Mouse (Mus musculus) limb, embryonic 10.5 days (tissue): ENCODE data around the gene Rexo1. TPM values are rescaled to one million over a fixed set of nuclear protein-coding genes. Genes with fewer than 3 reads are reported as not detected.
A peak's percentile ranks its signal among the peaks of the same experiment; 100 is the strongest.

Source experiments
- DNase-seq: peaks from one replicate; pipeline ENCODE4 v3.0.0-alpha.2; 2017; ENCODE audit warnings: low spot score
- H3K27ac ChIP-seq: fragments of 300-500 bp; sonication (generic); 2 replicates; pipeline ENCODE4 v1.5.1; 2016; ENCODE audit warnings: mild to moderate bottlenecking
- H3K27me3 ChIP-seq: fragments of 300-500 bp; sonication (generic); 2 replicates; pipeline ENCODE4 v1.6.1; 2016; ENCODE audit warnings: low read depth, mild to moderate bottlenecking; ENCODE audit not compliant: poor library complexity, severe bottlenecking
- H3K36me3 ChIP-seq: fragments of 300-500 bp; sonication (generic); 2 replicates; pipeline ENCODE4 v1.6.1; 2016; ENCODE audit warnings: mild to moderate bottlenecking, moderate library complexity
- H3K4me1 ChIP-seq: fragments of 300-500 bp; sonication (generic); 2 replicates; pipeline ENCODE4 v1.6.1; 2016
- H3K4me3 ChIP-seq: fragments of 300-500 bp; sonication (generic); 2 replicates; pipeline ENCODE4 v1.5.1; 2016; ENCODE audit warnings: mild to moderate bottlenecking, moderate library complexity
- H3K9me3 ChIP-seq: fragments of 300-500 bp; sonication (generic); replicated peaks from 2 replicates; pipeline ENCODE4 v1.6.1; 2016; ENCODE audit warnings: mild to moderate bottlenecking
- WGBS: fragments of 180-500 bp; shearing (Covaris S2); methylation state at CpG from one replicate; pipeline ENCODE4 v1.1.7; 2016; 5-methylcytosine and 5-hydroxymethylcytosine counted together
- polyA plus RNA-seq: library from polyadenylated mRNA; unstranded; fragments of >200 nt; fragmentation: Nextera tagmentation; extraction: Ambion mirVana; gene quantifications from 2 replicates; pipeline ENCODE4 v1.2.1, GENCODE M21; 2016

Gene Rexo1
- polyA plus RNA-seq, 1 experiment from 2014 or later: 42.6 TPM

DNA sequence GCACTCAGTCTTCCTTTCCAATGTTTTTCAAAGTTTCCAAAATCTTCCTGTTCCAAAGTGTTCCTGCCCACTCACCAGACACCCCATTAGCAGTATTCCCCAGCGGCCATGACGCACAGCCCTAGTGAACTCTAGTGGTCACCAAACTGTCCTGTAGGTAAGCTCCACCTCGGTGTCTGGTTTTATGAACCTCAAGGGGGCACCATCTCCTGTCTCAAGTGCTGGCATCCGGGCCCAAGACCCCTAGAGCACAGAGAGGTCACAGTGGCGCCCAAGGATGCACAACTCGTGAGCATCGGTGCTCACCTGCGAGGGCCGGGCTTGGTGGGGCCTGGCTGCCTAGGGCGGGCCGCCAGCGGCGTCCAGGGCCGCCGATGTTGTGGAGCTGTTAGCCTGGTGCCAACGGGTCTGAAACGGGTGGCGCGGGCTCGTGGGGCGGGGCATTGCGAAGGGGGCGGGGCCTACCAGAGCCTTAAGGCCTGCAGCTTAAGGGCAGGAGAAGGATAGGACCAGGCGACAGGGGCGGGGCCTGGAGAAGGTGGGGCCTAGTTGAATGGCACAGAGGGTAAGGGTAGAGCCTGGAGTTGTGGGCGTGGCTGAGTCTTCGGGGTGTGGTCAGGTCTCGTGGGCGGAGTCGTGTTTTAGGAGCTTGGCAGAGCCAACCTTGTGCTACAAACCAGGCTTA, 22.5 kb downstream of the Rexo1 start, which contains the start of gene Atp8b3:
Gene Atp8b3 (minus strand): TSS at position 415 of the 685 bp plus-strand sequence.
- H3K27ac ChIP-seq: peak within 1 kb of the TSS; percentile 63; the same call in 1 of the 2 replicates
- H3K4me1 ChIP-seq: peaks cover 25% of the 10 kb centered on the region
- peak within 1 kb of the TSS; percentile 44 for H3K4me3 ChIP-seq
- peak; percentile 71 for DNase-seq
- H3K27me3 ChIP-seq: peaks cover 54% of the 10 kb centered on the region
- WGBS: 2% methylated on average over 30 of the region's 30 CpGs
- H3K36me3 ChIP-seq: peaks cover 32% of the 10 kb centered on the region
- H3K9me3 ChIP-seq: no peaks in the 10 kb centered on the region

- Histone ChIP-seq H3K27ac (no peak overlapping the region), H3K36me3 (peaks cover 25% of the 10 kb centered on the region), H3K4me3 (no peak overlapping the region), H3K4me1 (peaks cover 27% of the 10 kb centered on the region), H3K27me3 (peaks cover 57% of the 10 kb centered on the region), H3K9me3 (no peaks in the 10 kb centered on the region)
- 53% methylated on average over 5 of the region's 5 CpGs for WGBS
- no peak for DNase-seq
Measured at GRCm38 (mm10) chr10:80538180-80538579, 23.2 kb downstream of the Rexo1 start.

- Histone ChIP-seq H3K27ac (no peak overlapping the region), H3K4me1 (peaks cover 27% of the 10 kb centered on the region), H3K4me3 (no peak overlapping the region), H3K27me3 (peaks cover 61% of the 10 kb centered on the region), H3K36me3 (0 out of 2 replicates have a peak, but pooled peaks cover 1% of the 10 kb centered on the region), H3K9me3 (no peaks in the 10 kb centered on the region)
- 6% methylated on average over 13 of the region's 13 CpGs for WGBS
- DNase-seq: no peak
Measured at GRCm38 (mm10) chr10:80535711-80536110, 25.6 kb downstream of the Rexo1 start.

- no peak for DNase-seq
- H3K4me3 ChIP-seq: no peak overlapping the region
- no peak overlapping the region for H3K27ac ChIP-seq
- no peaks in the 10 kb centered on the region for H3K9me3 ChIP-seq
- WGBS: 18% methylated on average over 14 of the region's 14 CpGs
- no peaks in the 10 kb centered on the region for H3K36me3 ChIP-seq
- peaks cover 61% of the 10 kb centered on the region for H3K27me3 ChIP-seq
- H3K4me1 ChIP-seq: peaks cover 27% of the 10 kb centered on the region
Measured at GRCm38 (mm10) chr10:80535071-80535470, 26.3 kb downstream of the Rexo1 start.

- Histone ChIP-seq H3K36me3 (no peaks in the 10 kb centered on the region), H3K4me1 (peaks cover 22% of the 10 kb centered on the region), H3K4me3 (no peak overlapping the region), H3K27me3 (peaks cover 55% of the 10 kb centered on the region), H3K9me3 (no peaks in the 10 kb centered on the region), H3K27ac (no peak overlapping the region)
- no peak for DNase-seq
- 15% methylated on average over 7 of the region's 7 CpGs for WGBS
Measured at GRCm38 (mm10) chr10:80533704-80534103, 27.7 kb downstream of the Rexo1 start.

GRCm38 (mm10) chr10:80532783-80533182, 28.6 kb downstream of the Rexo1 start:
- peaks cover 51% of the 10 kb centered on the region for H3K27me3 ChIP-seq
- no peak overlapping the region; the same call in 1 of the 2 replicates for H3K4me3 ChIP-seq
- no peaks in the 10 kb centered on the region for H3K9me3 ChIP-seq
- H3K4me1 ChIP-seq: peaks cover 20% of the 10 kb centered on the region
- DNase-seq: no peak
- no peak overlapping the region for H3K27ac ChIP-seq
- WGBS: 86% methylated on average over 11 of the region's 11 CpGs
- no peaks in the 10 kb centered on the region for H3K36me3 ChIP-seq

DNA sequence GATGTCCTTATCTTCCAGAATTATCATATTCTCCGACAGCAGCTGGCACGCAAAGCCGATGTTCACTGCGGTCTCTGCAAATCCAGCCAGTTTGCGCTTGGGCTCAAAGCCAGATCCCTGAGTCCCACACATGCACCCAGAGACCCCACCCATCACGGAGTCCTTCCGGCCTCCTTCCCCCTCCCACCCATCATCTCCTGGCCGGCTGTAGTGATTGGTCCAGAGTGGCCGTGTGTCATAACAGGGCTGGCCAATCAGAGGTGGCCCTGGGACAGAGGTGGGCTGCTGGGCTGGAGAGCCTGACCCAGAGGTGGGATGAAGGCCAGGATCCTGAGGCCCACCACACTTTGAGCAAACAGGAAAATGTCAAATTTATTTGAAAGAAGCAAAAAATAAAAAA, 35.2 kb downstream of the Rexo1 start:
- H3K27me3 ChIP-seq: peaks cover 12% of the 10 kb centered on the region
- no peaks in the 10 kb centered on the region for H3K9me3 ChIP-seq
- DNase-seq: peak; percentile 53
- no peaks in the 10 kb centered on the region for H3K36me3 ChIP-seq
- H3K27ac ChIP-seq: no peak overlapping the region
- 22% methylated on average over 9 of the region's 9 CpGs for WGBS
- H3K4me3 ChIP-seq: peak overlapping the region; percentile 34
- peaks cover 17% of the 10 kb centered on the region for H3K4me1 ChIP-seq

- H3K4me1 ChIP-seq: peaks cover 17% of the 10 kb centered on the region
- peaks cover 9% of the 10 kb centered on the region for H3K27me3 ChIP-seq
- H3K4me3 ChIP-seq: no peak overlapping the region
- no peak for DNase-seq
- H3K9me3 ChIP-seq: no peaks in the 10 kb centered on the region
- 93% methylated on average over 7 of the region's 7 CpGs for WGBS
- no peak overlapping the region for H3K27ac ChIP-seq
- H3K36me3 ChIP-seq: no peaks in the 10 kb centered on the region
Measured at GRCm38 (mm10) chr10:80523299-80523698, 38.1 kb downstream of the Rexo1 start.

- no peak overlapping the region for H3K4me3 ChIP-seq
- DNase-seq: no peak
- H3K27me3 ChIP-seq: peaks cover 26% of the 10 kb centered on the region
- H3K27ac ChIP-seq: no peak overlapping the region
- WGBS: 79% methylated on average over 2 of the region's 2 CpGs
- peaks cover 3% of the 10 kb centered on the region for H3K4me1 ChIP-seq
- no peaks in the 10 kb centered on the region for H3K9me3 ChIP-seq
- no peaks in the 10 kb centered on the region for H3K36me3 ChIP-seq
Measured at GRCm38 (mm10) chr10:80519287-80519686, 42.1 kb downstream of the Rexo1 start.

DNA sequence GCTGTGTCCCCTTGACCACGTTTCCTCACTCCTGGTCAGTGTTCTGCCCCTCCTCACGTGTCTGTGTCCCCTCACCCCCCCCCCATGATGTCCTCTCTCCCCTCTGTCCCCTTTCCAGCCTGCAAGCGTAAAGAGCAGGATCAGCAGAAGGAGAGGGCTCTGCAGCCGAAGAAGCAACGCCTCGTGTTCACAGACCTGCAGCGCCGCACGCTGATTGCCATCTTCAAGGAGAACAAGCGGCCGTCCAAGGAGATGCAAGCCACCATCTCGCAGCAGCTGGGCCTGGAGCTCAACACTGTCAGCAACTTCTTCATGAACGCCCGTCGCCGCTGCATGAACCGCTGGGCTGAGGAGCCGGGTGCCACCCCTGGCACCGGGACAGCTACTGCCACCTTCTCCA, 47.6 kb downstream of the Rexo1 start:
- Histone ChIP-seq H3K4me3 (peak overlapping the region; percentile 22; the same call in 1 of the 2 replicates), H3K27ac (peak overlapping the region; percentile 31; the same call in 1 of the 2 replicates), H3K27me3 (peaks cover 79% of the 10 kb centered on the region), H3K9me3 (no peaks in the 10 kb centered on the region), H3K4me1 (peaks cover 23% of the 10 kb centered on the region), H3K36me3 (no peaks in the 10 kb centered on the region)
- DNase-seq: no peak
- 9% methylated on average over 19 of the region's 19 CpGs for WGBS

- no peak overlapping the region for H3K27ac ChIP-seq
Measured at GRCm38 (mm10) chr10:80510273-80510660, 51.1 kb downstream of the Rexo1 start.

DNA sequence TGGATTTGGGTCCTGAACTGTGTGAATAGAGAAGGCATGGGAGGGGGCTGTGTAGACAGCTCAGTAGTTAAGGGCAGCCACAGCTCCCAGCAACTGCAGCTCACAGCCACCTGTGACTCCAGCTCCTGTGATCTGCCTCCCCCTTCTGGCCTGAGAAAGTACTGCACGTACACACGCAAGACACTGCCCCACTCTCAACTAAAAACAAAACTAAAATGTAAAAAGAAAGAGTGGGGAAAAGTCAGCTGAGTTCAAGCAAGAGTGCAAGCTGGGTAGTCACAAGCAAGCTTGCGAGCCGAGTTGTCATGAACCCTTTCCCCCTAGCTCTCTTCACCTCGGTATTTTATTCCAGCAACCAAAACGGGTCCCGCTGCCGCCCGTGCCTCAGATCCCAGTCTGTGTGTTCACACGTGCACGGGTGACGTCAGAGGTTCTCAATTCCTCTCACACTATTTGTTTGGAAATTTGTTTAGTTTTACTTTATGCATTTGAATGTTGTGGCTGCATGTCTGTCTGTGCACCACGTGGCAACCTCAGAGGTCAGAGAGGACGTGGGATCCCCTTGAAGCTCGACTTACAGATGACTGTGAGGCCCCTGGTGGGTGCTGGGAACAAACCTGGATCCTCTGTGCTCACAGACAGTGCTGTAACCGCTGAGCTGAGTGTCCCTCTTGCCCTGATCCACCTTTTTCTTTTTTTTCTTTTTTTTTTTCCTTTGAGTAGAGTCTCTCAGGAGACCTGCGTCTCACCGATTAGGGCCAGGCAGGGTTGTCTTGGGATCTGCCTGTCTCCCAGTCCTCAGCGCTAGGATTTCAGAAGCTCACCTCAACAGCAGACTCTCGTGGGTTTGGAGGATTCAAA, 51.7 kb downstream of the Rexo1 start:
- no peak overlapping the region for H3K27ac ChIP-seq
- H3K36me3 ChIP-seq: no peaks in the 10 kb centered on the region
- WGBS: 9% methylated on average over 20 of the region's 20 CpGs
- peak overlapping the region; percentile 44 for H3K4me3 ChIP-seq
- H3K27me3 ChIP-seq: peaks cover 98% of the 10 kb centered on the region
- H3K4me1 ChIP-seq: peaks cover 25% of the 10 kb centered on the region
- peak; percentile 84 for DNase-seq
- no peaks in the 10 kb centered on the region for H3K9me3 ChIP-seq

More at GRCm38 (mm10) chr10:80510273-80510660, 51.1 kb downstream of the Rexo1 start:
- H3K4me3 ChIP-seq: no peak overlapping the region
- no peak for DNase-seq
- peaks cover 25% of the 10 kb centered on the region for H3K4me1 ChIP-seq
- peaks cover 98% of the 10 kb centered on the region for H3K27me3 ChIP-seq
- no peaks in the 10 kb centered on the region for H3K9me3 ChIP-seq
- no peaks in the 10 kb centered on the region for H3K36me3 ChIP-seq
- 52% methylated on average over 10 of the region's 10 CpGs for WGBS

DNA sequence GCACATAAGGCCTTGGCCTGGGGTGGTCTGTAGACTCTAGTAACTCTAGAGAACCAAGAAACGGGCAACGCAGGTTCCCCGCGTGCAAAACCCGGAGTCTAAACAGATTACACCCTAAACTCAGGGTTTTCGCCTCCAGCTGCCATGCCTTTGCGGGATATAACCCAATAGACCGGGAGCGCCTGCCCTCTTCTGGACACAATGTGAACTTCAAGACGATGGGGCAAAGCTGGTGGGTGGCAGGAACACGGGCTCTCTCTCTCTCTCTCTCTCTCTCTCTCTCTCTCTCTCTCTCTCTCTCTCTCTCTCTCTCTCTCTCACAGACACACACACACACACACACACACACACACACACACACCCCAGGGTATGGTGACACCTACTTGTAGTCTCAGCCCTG, 55.1 kb downstream of the Rexo1 start:
- H3K4me1 ChIP-seq: peaks cover 24% of the 10 kb centered on the region
- H3K27me3 ChIP-seq: peaks cover 98% of the 10 kb centered on the region
- DNase-seq: peak; percentile 88
- H3K9me3 ChIP-seq: no peaks in the 10 kb centered on the region
- H3K4me3 ChIP-seq: no peak overlapping the region
- WGBS: under 1% methylated on average over 11 of the region's 11 CpGs
- no peaks in the 10 kb centered on the region for H3K36me3 ChIP-seq
- no peak overlapping the region for H3K27ac ChIP-seq
